Mouse (Mus musculus): ENCODE results near the gene Olfr430. TPM values are rescaled to one million over a fixed set of nuclear protein-coding genes. Genes with fewer than 3 reads are reported as not detected.
A peak's percentile ranks its signal among the peaks of the same experiment; 100 is the strongest.
"Not testable (repeated sequence)": the region's sequence is repeated elsewhere in the genome, so short reads cannot be mapped to it uniquely, and the experiment has no call there.

Gene Olfr430
- polyA plus RNA-seq (2015; fragmentation: Nextera tagmentation; extraction: Ambion mirVana): not detected in 2 replicates

GRCm38 (mm10) chr1:174066305-174066704 is at the start of gene Olfr430:
TSS of gene Olfr430 (plus strand) at chr1:174066605.
- no peaks in the 10 kb centered on the region for H3K36me3 ChIP-seq (replicated peaks; ENCODE audit: insufficient read depth, low read length)
- no peak within 1 kb of the TSS for H3K27ac ChIP-seq (ENCODE audit: low read depth)
- H3K4me1 ChIP-seq (ENCODE audit: insufficient read depth): no peaks in the 10 kb centered on the region
- 72% methylated on average over 3 of the region's 3 CpGs for WGBS (ENCODE audit: insufficient replicate concordance)
- TF ChIP-seq CTCF (IDR thresholded peaks at IDR 0.05; ENCODE audit: low read depth) (no peak), EP300 (IDR thresholded peaks at IDR 0.05; ENCODE audit: low read depth) (no peak)
- H3K9ac ChIP-seq (replicated peaks): no peak within 1 kb of the TSS
- ATAC-seq (no peak), DNase-seq (no peak)
- no peaks in the 10 kb centered on the region for H3K27me3 ChIP-seq (ENCODE audit: insufficient read depth, low read length)
- H3K4me2 ChIP-seq (ENCODE audit: low read depth, low read length): no peak within 1 kb of the TSS
- no peak within 1 kb of the TSS for H3K4me3 ChIP-seq (ENCODE audit: low read depth, low read length)
- H3K9me3 ChIP-seq (ENCODE audit: low read length): no peaks in the 10 kb centered on the region

GRCm38 (mm10) chr1:174031698-174032097 is 34.7 kb upstream of the Olfr430 start, which contains the start of gene Ifi205:
TSS of gene Ifi205 (minus strand) at chr1:174031810.
- H3K9ac ChIP-seq (replicated peaks): no peak within 1 kb of the TSS
- no peaks in the 10 kb centered on the region for H3K36me3 ChIP-seq (replicated peaks; ENCODE audit: insufficient read depth, low read length)
- no peak for TF ChIP-seq EP300 (IDR thresholded peaks at IDR 0.05; ENCODE audit: low read depth)
- no peak within 1 kb of the TSS for H3K27ac ChIP-seq (ENCODE audit: low read depth)
- no peak for DNase-seq
- ATAC-seq: no peak
- H3K9me3 ChIP-seq (ENCODE audit: low read length): no peaks in the 10 kb centered on the region
- H3K4me1 ChIP-seq (ENCODE audit: insufficient read depth): no peaks in the 10 kb centered on the region
- 28% methylated on average over 1 of the region's 1 CpGs for WGBS (ENCODE audit: insufficient replicate concordance)
- no peak within 1 kb of the TSS for H3K4me3 ChIP-seq (ENCODE audit: low read depth, low read length)
- no peak within 1 kb of the TSS for H3K4me2 ChIP-seq (ENCODE audit: low read depth, low read length)
- no peaks in the 10 kb centered on the region for H3K27me3 ChIP-seq (ENCODE audit: insufficient read depth, low read length)

- no peaks in the 10 kb centered on the region for H3K36me3 ChIP-seq (replicated peaks; ENCODE audit: insufficient read depth, low read length)
- TF ChIP-seq EP300 (IDR thresholded peaks at IDR 0.05; ENCODE audit: low read depth) (no peak), CTCF (IDR thresholded peaks at IDR 0.05; ENCODE audit: low read depth) (no peak)
- 48% methylated on average over 4 of the region's 4 CpGs for WGBS (ENCODE audit: insufficient replicate concordance)
Measured at GRCm38 (mm10) chr1:174035841-174036240, 30.6 kb upstream of the Olfr430 start.

GRCm38 (mm10) chr1:174038480-174038879 is 27.9 kb upstream of the Olfr430 start:
- no peak for TF ChIP-seq CTCF (IDR thresholded peaks at IDR 0.05; ENCODE audit: low read depth)
- no peak for TF ChIP-seq EP300 (IDR thresholded peaks at IDR 0.05; ENCODE audit: low read depth)
- WGBS (ENCODE audit: insufficient replicate concordance): 72% methylated on average over 3 of the region's 3 CpGs
- Histone ChIP-seq H3K36me3 (replicated peaks; ENCODE audit: insufficient read depth, low read length) (no peaks in the 10 kb centered on the region), H3K9me3 (ENCODE audit: low read length) (no peaks in the 10 kb centered on the region), H3K27ac (ENCODE audit: low read depth) (no peak overlapping the region), H3K27me3 (ENCODE audit: insufficient read depth, low read length) (no peaks in the 10 kb centered on the region), H3K4me3 (ENCODE audit: low read depth, low read length) (no peak overlapping the region), H3K9ac (replicated peaks) (no peak overlapping the region), H3K4me1 (ENCODE audit: insufficient read depth) (no peaks in the 10 kb centered on the region), H3K4me2 (ENCODE audit: low read depth, low read length) (no peak overlapping the region)
- no peak for ATAC-seq
- DNase-seq: no peak

More at GRCm38 (mm10) chr1:174035841-174036240, 30.6 kb upstream of the Olfr430 start:
- no peaks in the 10 kb centered on the region for H3K9me3 ChIP-seq (ENCODE audit: low read length)
- no peaks in the 10 kb centered on the region for H3K27me3 ChIP-seq (ENCODE audit: insufficient read depth, low read length)
- no peak overlapping the region for H3K4me3 ChIP-seq (ENCODE audit: low read depth, low read length)
- no peaks in the 10 kb centered on the region for H3K4me1 ChIP-seq (ENCODE audit: insufficient read depth)
- H3K27ac ChIP-seq (ENCODE audit: low read depth): no peak overlapping the region
- no peak overlapping the region for H3K9ac ChIP-seq (replicated peaks)
- H3K4me2 ChIP-seq (ENCODE audit: low read depth, low read length): no peak overlapping the region
- DNase-seq: no peak
- no peak for ATAC-seq

GRCm38 (mm10) chr1:174040523-174041177 is 25.8 kb upstream of the Olfr430 start, which contains the start of gene Olfr433:
TSS of gene Olfr433 (plus strand) at chr1:174040705.
- no peaks in the 10 kb centered on the region for H3K27me3 ChIP-seq (ENCODE audit: insufficient read depth, low read length)
- no peaks in the 10 kb centered on the region for H3K9me3 ChIP-seq (ENCODE audit: low read length)
- peak within 1 kb of the TSS; percentile 12; the same call in 1 of the 2 replicates for H3K27ac ChIP-seq (ENCODE audit: low read depth)
- TF ChIP-seq EP300 (IDR thresholded peaks at IDR 0.05; ENCODE audit: low read depth): no peak
- TF ChIP-seq CTCF (IDR thresholded peaks at IDR 0.05; ENCODE audit: low read depth): no peak
- DNase-seq (peak; percentile 29), ATAC-seq (peak; percentile 56; the same call in 1 of the 2 replicates)
- no peaks in the 10 kb centered on the region for H3K4me1 ChIP-seq (ENCODE audit: insufficient read depth)
- H3K4me2 ChIP-seq (ENCODE audit: low read depth, low read length): no peak within 1 kb of the TSS
- WGBS (ENCODE audit: insufficient replicate concordance): 53% methylated on average over 7 of the region's 7 CpGs
- H3K36me3 ChIP-seq (replicated peaks; ENCODE audit: insufficient read depth, low read length): no peaks in the 10 kb centered on the region
- no peak within 1 kb of the TSS for H3K4me3 ChIP-seq (ENCODE audit: low read depth, low read length)
- H3K9ac ChIP-seq (replicated peaks): no peak within 1 kb of the TSS

- not testable (repeated sequence) for DNase-seq; H3K4me2 ChIP-seq (ENCODE audit: low read depth, low read length); H3K4me1 ChIP-seq (ENCODE audit: insufficient read depth); H3K4me3 ChIP-seq (ENCODE audit: low read depth, low read length); H3K27me3 ChIP-seq (ENCODE audit: insufficient read depth, low read length); H3K36me3 ChIP-seq (replicated peaks; ENCODE audit: insufficient read depth, low read length); H3K9me3 ChIP-seq (ENCODE audit: low read length); H3K27ac ChIP-seq (ENCODE audit: low read depth); H3K9ac ChIP-seq (replicated peaks)
- 78% methylated on average over 12 of the region's 12 CpGs for WGBS (ENCODE audit: insufficient replicate concordance)
- 0 out of 2 replicates have a peak, but pooled peaks have one; percentile 22 for ATAC-seq
Measured at GRCm38 (mm10) chr1:174042091-174042884, 24.1 kb upstream of the Olfr430 start.

All from liver, postnatal 0 days (tissue).